Mouse (Mus musculus): Measurements from ENCODE around the gene Pagr1b. TPM values are rescaled to one million over a fixed set of nuclear protein-coding genes. Genes with fewer than 3 reads are reported as not detected.
A peak's percentile ranks its signal among the peaks of the same experiment; 100 is the strongest.

The Pagr1b gene
- polyA plus RNA-seq (2014; fragmentation: Nextera tagmentation; extraction: Ambion mirVana): 0.45 and 0.86 TPM in 2 replicates

GRCm38 (mm10) chr7:127016481-127016485, at the start of gene Pagr1b:
Pagr1b (minus strand) TSS chr7:127016484.
- peak within 1 kb of the TSS; percentile 72 for H3K4me3 ChIP-seq (ENCODE audit: low read depth, low read length)
- H3K27ac ChIP-seq (ENCODE audit: low read depth): peak within 1 kb of the TSS; percentile 87
- no peak for DNase-seq (ENCODE audit: low spot score)
- H3K9ac ChIP-seq (ENCODE audit: low read length): peak within 1 kb of the TSS; percentile 73
- peaks cover 25% of the 10 kb centered on the region for H3K36me3 ChIP-seq (ENCODE audit: control insufficient read depth, insufficient read depth, low read length)
- H3K9me3 ChIP-seq (ENCODE audit: control insufficient read depth, low read length): no peaks in the 10 kb centered on the region
- no peaks in the 10 kb centered on the region for H3K27me3 ChIP-seq (replicated peaks; ENCODE audit: control insufficient read depth, insufficient read depth, low read length)
- H3K4me1 ChIP-seq (replicated peaks; ENCODE audit: control insufficient read depth, insufficient read depth, low read length): peaks cover 37% of the 10 kb centered on the region
- H3K4me2 ChIP-seq (ENCODE audit: low read length): peak within 1 kb of the TSS; percentile 88
- no peak for ATAC-seq (replicated peaks; ENCODE audit: low FRiP score, low TSS enrichment, low read depth)

GRCm38 (mm10) chr7:127065538-127065937, 49.3 kb upstream of the Pagr1b start:
- Histone ChIP-seq H3K27me3 (replicated peaks; ENCODE audit: control insufficient read depth, insufficient read depth, low read length) (no peaks in the 10 kb centered on the region), H3K9ac (ENCODE audit: low read length) (no peak overlapping the region), H3K4me3 (ENCODE audit: low read depth, low read length) (no peak overlapping the region), H3K36me3 (ENCODE audit: control insufficient read depth, insufficient read depth, low read length) (no peaks in the 10 kb centered on the region), H3K4me2 (ENCODE audit: low read length) (no peak overlapping the region), H3K9me3 (ENCODE audit: control insufficient read depth, low read length) (0 out of 2 replicates have a peak, but pooled peaks cover 2% of the 10 kb centered on the region), H3K4me1 (replicated peaks; ENCODE audit: control insufficient read depth, insufficient read depth, low read length) (no peaks in the 10 kb centered on the region), H3K27ac (ENCODE audit: low read depth) (no peak overlapping the region)
- no peak for DNase-seq (ENCODE audit: low spot score)
- 81% methylated on average over 6 of the region's 6 CpGs for WGBS
- ATAC-seq (replicated peaks; ENCODE audit: low FRiP score, low TSS enrichment, low read depth): no peak

- Histone ChIP-seq H3K36me3 (ENCODE audit: control insufficient read depth, insufficient read depth, low read length) (no peaks in the 10 kb centered on the region), H3K4me2 (ENCODE audit: low read length) (no peak overlapping the region), H3K9ac (ENCODE audit: low read length) (no peak overlapping the region), H3K27ac (ENCODE audit: low read depth) (no peak overlapping the region), H3K9me3 (ENCODE audit: control insufficient read depth, low read length) (no peaks in the 10 kb centered on the region), H3K4me1 (replicated peaks; ENCODE audit: control insufficient read depth, insufficient read depth, low read length) (no peaks in the 10 kb centered on the region), H3K27me3 (replicated peaks; ENCODE audit: control insufficient read depth, insufficient read depth, low read length) (0 out of 2 replicates have a peak, but pooled peaks cover 2% of the 10 kb centered on the region), H3K4me3 (ENCODE audit: low read depth, low read length) (no peak overlapping the region)
- DNase-seq (ENCODE audit: low spot score) (no peak), ATAC-seq (replicated peaks; ENCODE audit: low FRiP score, low TSS enrichment, low read depth) (no peak)
- WGBS: 69% methylated on average over 5 of the region's 5 CpGs
These were observed 38.8 kb upstream of the Pagr1b start for GRCm38 (mm10) chr7:127055026-127055585.

GRCm38 (mm10) chr7:127041851-127042672, 25.8 kb upstream of the Pagr1b start, which contains the start of gene Kif22:
Kif22 (minus strand) TSS chr7:127042471.
- Histone ChIP-seq H3K4me3 (ENCODE audit: low read depth, low read length) (peak within 1 kb of the TSS; percentile 89), H3K9me3 (ENCODE audit: control insufficient read depth, low read length) (no peaks in the 10 kb centered on the region), H3K9ac (ENCODE audit: low read length) (peak within 1 kb of the TSS; percentile 78), H3K4me1 (replicated peaks; ENCODE audit: control insufficient read depth, insufficient read depth, low read length) (peaks cover 13% of the 10 kb centered on the region), H3K36me3 (ENCODE audit: control insufficient read depth, insufficient read depth, low read length) (peaks cover 9% of the 10 kb centered on the region; the same call in 1 of the 2 replicates), H3K27me3 (replicated peaks; ENCODE audit: control insufficient read depth, insufficient read depth, low read length) (no peaks in the 10 kb centered on the region), H3K4me2 (ENCODE audit: low read length) (peak within 1 kb of the TSS; percentile 64), H3K27ac (ENCODE audit: low read depth) (peak within 1 kb of the TSS; percentile 58)
- ATAC-seq (replicated peaks; ENCODE audit: low FRiP score, low TSS enrichment, low read depth) (peak; percentile 88), DNase-seq (ENCODE audit: low spot score) (peak; percentile 92)
- WGBS: under 1% methylated on average over 53 of the region's 53 CpGs

- Histone ChIP-seq H3K9ac (ENCODE audit: low read length) (no peak overlapping the region), H3K27ac (ENCODE audit: low read depth) (no peak overlapping the region), H3K9me3 (ENCODE audit: control insufficient read depth, low read length) (no peaks in the 10 kb centered on the region), H3K27me3 (replicated peaks; ENCODE audit: control insufficient read depth, insufficient read depth, low read length) (no peaks in the 10 kb centered on the region), H3K4me3 (ENCODE audit: low read depth, low read length) (no peak overlapping the region), H3K36me3 (ENCODE audit: control insufficient read depth, insufficient read depth, low read length) (peaks cover 79% of the 10 kb centered on the region), H3K4me1 (replicated peaks; ENCODE audit: control insufficient read depth, insufficient read depth, low read length) (peaks cover 7% of the 10 kb centered on the region), H3K4me2 (ENCODE audit: low read length) (no peak overlapping the region)
- no peak for DNase-seq (ENCODE audit: low spot score)
- WGBS: 82% methylated on average over 1 of the region's 1 CpGs
- no peak for ATAC-seq (replicated peaks; ENCODE audit: low FRiP score, low TSS enrichment, low read depth)
These were observed 15.0 kb upstream of the Pagr1b start for GRCm38 (mm10) chr7:127031244-127031643.

DNA sequence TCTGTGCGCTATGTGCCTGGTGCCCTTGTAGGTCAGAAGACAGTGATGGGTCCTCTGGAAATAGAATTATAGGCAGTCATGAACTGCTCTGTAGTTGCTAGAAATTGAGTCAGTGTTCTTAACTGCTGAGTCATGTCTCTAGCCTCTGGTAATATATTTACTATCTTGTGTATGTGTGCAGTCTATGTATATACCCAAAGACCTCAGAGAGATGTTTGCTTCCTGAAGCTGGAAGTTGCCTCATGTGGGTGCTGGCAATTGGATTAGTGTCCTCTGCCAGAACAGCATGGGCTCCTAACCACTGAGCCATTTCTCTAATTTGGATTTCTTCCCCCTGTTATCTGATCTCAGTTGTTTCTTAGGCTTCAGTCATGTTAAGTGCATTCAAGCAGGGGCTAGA, 13.9 kb upstream of the Pagr1b start:
- WGBS: 96% methylated on average over 1 of the region's 1 CpGs
- no peak overlapping the region for H3K4me3 ChIP-seq (ENCODE audit: low read depth, low read length)
- H3K4me2 ChIP-seq (ENCODE audit: low read length): no peak overlapping the region
- H3K9ac ChIP-seq (ENCODE audit: low read length): no peak overlapping the region
- ATAC-seq (replicated peaks; ENCODE audit: low FRiP score, low TSS enrichment, low read depth) (no peak), DNase-seq (ENCODE audit: low spot score) (no peak)
- H3K9me3 ChIP-seq (ENCODE audit: control insufficient read depth, low read length): no peaks in the 10 kb centered on the region
- peaks cover 7% of the 10 kb centered on the region for H3K4me1 ChIP-seq (replicated peaks; ENCODE audit: control insufficient read depth, insufficient read depth, low read length)
- peaks cover 72% of the 10 kb centered on the region for H3K36me3 ChIP-seq (ENCODE audit: control insufficient read depth, insufficient read depth, low read length)
- no peak overlapping the region for H3K27ac ChIP-seq (ENCODE audit: low read depth)
- no peaks in the 10 kb centered on the region for H3K27me3 ChIP-seq (replicated peaks; ENCODE audit: control insufficient read depth, insufficient read depth, low read length)

- H3K27me3 ChIP-seq (replicated peaks; ENCODE audit: control insufficient read depth, insufficient read depth, low read length): no peaks in the 10 kb centered on the region
- peak overlapping the region; percentile 91 for H3K4me3 ChIP-seq (ENCODE audit: low read depth, low read length)
- WGBS: 57% methylated on average over 8 of the region's 8 CpGs
- ATAC-seq (replicated peaks; ENCODE audit: low FRiP score, low TSS enrichment, low read depth) (no peak), DNase-seq (ENCODE audit: low spot score) (no peak)
- peak overlapping the region; percentile 48 for H3K9ac ChIP-seq (ENCODE audit: low read length)
- H3K36me3 ChIP-seq (ENCODE audit: control insufficient read depth, insufficient read depth, low read length): peaks cover 65% of the 10 kb centered on the region
- no peaks in the 10 kb centered on the region for H3K9me3 ChIP-seq (ENCODE audit: control insufficient read depth, low read length)
- H3K27ac ChIP-seq (ENCODE audit: low read depth): peak overlapping the region; percentile 98
- peaks cover 24% of the 10 kb centered on the region for H3K4me1 ChIP-seq (replicated peaks; ENCODE audit: control insufficient read depth, insufficient read depth, low read length)
- peak overlapping the region; percentile 68 for H3K4me2 ChIP-seq (ENCODE audit: low read length)
These were observed 11.6 kb upstream of the Pagr1b start for GRCm38 (mm10) chr7:127027885-127028284.

DNA sequence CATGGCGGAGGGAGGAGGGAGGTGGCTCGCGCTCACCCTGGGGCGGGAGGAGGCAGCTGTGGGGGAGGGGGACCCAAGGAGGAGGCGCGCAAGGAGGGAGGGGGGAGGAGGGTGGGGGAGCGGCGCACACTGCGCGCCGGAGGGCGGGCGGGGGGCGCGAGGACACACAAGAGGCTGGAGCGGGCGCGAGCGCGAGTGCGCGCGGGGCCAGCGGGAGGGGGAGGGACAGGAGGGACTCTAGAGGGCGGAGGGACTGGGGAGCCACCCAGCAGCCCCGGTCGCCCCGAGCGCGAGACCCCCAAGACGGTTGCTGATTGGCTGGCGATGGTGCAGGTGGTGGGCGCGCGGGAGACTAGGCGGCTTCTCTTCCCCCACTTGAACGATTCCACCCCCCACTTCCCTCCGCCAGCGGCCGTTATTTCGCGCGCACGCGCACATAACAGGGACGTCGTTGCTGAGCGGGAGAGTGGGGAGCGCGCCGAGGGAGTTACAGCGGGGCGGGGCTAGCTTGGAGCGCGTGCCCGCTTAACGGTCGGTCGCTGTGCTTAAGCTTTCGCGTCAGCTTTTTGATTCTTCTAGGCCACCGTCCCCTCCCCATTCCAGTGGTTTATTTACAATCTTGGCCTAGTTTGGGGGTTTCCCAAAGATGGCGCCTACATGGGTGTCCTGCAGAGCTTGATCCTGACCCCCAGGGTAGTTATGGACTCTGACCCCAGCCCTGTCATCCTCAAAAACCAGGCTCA, 10.9 kb upstream of the Pagr1b start, which contains the start of gene Maz:
TSS of gene Maz (minus strand) at position 54 of the 743 bp plus-strand sequence.
- H3K4me2 ChIP-seq (ENCODE audit: low read length): peak within 1 kb of the TSS; percentile 99
- peak within 1 kb of the TSS; percentile 98 for H3K27ac ChIP-seq (ENCODE audit: low read depth)
- ATAC-seq (replicated peaks; ENCODE audit: low FRiP score, low TSS enrichment, low read depth) (peak; percentile 88), DNase-seq (ENCODE audit: low spot score) (peak; percentile 98)
- no peaks in the 10 kb centered on the region for H3K9me3 ChIP-seq (ENCODE audit: control insufficient read depth, low read length)
- H3K36me3 ChIP-seq (ENCODE audit: control insufficient read depth, insufficient read depth, low read length): peaks cover 65% of the 10 kb centered on the region
- peak within 1 kb of the TSS; percentile 98 for H3K9ac ChIP-seq (ENCODE audit: low read length)
- H3K27me3 ChIP-seq (replicated peaks; ENCODE audit: control insufficient read depth, insufficient read depth, low read length): no peaks in the 10 kb centered on the region
- peak within 1 kb of the TSS; percentile 91 for H3K4me3 ChIP-seq (ENCODE audit: low read depth, low read length)
- H3K4me1 ChIP-seq (replicated peaks; ENCODE audit: control insufficient read depth, insufficient read depth, low read length): peaks cover 27% of the 10 kb centered on the region
- under 1% methylated on average over 43 of the region's 63 CpGs for WGBS
